Mouse (Mus musculus) spleen, postnatal 10 days (tissue): ENCODE data around the gene 2610528A11Rik.
A peak's percentile ranks its signal among the peaks of the same experiment; 100 is the strongest.

Experiments used
- DNase-seq, 2 experiments: peaks; one replicate each; pipeline ENCODE4 v3.0.0; 2021 to 2022; ENCODE audit warnings: low spot score in 2 of 2

Gene 2610528A11Rik

GRCm38 (mm10) chr14:37094436-37094835, 19.4 kb downstream of the 2610528A11Rik start:
- no peak for DNase-seq

DNA sequence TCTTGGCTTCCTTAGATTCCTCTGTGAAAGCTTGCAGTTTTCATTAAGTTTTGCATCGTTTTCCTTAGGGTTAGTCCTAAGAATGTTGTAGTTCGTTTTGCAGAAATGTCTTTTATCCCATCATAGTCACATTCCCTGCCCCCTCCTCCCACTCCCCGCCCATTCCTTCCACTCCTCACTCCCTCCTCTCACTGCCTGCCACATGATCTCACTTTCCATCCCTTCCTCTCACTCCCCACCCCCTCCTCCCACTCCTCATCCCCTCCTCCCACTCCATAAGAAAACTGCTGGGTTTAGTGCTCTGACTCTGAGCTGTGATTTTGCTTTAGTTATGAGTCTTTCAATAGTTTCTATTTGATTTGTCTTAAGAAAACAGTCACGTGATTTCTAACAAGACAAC, 30.1 kb downstream of the 2610528A11Rik start:
- no peak for DNase-seq

DNA sequence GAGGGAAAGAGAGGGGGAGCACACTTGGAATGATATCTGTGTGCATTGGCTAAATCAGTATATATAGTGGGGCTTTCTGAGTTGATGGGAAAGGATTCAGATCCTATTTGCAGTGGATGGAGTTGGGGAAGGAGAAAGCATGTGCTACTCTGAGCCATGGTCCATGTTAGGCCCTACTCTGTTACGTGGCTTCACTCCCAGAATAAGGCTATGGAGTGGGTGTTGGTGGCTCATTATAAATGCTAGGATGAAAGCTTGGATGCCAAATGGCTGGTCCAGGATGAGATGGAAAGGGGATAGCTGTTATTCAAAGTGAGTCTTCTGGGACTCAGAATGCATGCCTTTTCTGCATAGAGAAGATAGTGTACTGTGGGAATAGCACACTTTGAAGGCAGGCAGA, 33.1 kb downstream of the 2610528A11Rik start:
- DNase-seq, result no peak

- DNase-seq, result peak in 1 of 2 experiments; percentile 39
Measured at GRCm38 (mm10) chr14:37068516-37068915, 45.3 kb downstream of the 2610528A11Rik start.

GRCm38 (mm10) chr14:37067629-37068028, 46.2 kb downstream of the 2610528A11Rik start, which contains the start of gene Lrit2:
Lrit2 (plus strand) TSS chr14:37067929.
- DNase-seq, result no peak

GRCm38 (mm10) chr14:37066636-37067035, 47.2 kb downstream of the 2610528A11Rik start:
- DNase-seq, result no peak

GRCm38 (mm10) chr14:37064849-37065248, 49.0 kb downstream of the 2610528A11Rik start:
- no peak for DNase-seq
